Mouse (Mus musculus) spleen, postnatal 14 days (tissue): ENCODE data around the gene Sfpq.

Source experiments
- DNase-seq, 2 experiments: peaks; one replicate each; pipeline ENCODE4 v3.0.0; 2021 to 2022; ENCODE audit warnings: low spot score in 2 of 2

Sfpq gene

GRCm38 (mm10) chr4:127027228-127028190 is 6.4 kb downstream of the Sfpq start:
- no peak for DNase-seq

GRCm38 (mm10) chr4:127037158-127037557 is 16.0 kb downstream of the Sfpq start:
- DNase-seq: no peak

DNA sequence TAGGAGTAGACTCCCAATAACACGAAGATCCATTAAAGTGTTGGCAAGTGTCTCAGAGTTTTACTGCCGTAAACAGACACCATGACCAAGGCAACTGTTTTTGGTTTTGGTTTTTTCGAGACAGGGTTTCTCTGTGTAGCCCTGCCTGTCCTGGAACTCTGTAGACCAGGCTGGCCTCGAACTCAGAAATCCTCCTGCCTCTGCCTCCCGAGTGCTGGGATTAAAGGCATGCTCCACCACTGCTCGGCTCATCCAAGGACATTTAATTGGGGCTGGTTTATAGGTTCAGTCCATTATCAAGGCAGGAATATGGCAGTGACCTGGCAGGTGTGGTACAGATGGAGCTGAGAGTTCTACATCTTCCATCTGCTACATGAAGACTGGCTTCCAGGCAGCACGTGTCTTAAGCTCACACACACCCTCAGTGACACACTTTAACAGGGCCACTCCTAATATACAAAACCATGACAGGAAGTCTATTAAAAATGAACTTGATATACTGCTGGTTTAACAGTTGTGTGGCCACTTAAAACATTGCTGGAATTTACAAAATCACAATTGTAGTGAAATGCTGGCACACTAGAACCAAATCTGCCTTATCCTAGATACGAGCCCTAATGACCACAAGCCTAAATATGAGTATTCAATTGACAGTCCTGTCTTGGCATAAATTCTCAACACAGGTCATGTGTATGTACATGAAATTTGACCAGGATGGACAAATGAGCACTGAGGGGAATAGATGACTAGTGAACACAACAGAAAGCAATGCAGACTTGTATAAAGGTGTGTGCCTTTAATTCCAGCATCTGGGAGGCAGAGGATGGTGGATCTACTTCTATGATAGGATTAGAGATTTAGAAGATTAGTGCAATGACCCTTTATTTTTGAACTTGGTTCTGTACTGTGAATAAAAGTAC is 17.0 kb downstream of the Sfpq start:
- no peak for DNase-seq

GRCm38 (mm10) chr4:127038828-127039349 is 17.8 kb downstream of the Sfpq start:
- DNase-seq: no peak

- no peak for DNase-seq
Measured at GRCm38 (mm10) chr4:127039871-127040483, 18.9 kb downstream of the Sfpq start.

DNA sequence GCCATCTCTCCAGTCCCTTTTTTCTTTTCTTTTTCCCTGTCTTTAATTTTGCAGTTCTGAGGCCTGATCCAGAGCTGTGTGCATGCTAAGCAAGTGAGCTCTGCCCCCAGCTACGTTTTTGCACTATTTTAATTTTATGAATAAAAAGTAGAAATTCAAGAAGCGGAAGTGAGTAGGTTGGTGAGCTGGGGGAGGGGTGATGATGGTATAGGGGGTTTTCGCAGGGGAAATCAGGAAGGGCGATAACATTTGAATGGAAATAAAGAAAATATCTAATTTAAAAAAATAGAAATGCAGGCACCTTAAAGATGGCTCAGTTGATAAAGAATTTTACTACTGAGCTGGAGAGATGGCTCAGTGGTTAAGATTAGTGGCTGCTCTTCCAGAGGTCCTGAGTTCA is 22.4 kb downstream of the Sfpq start:
- no peak for DNase-seq

GRCm38 (mm10) chr4:127051121-127051520 is 30.0 kb downstream of the Sfpq start:
- no peak for DNase-seq

DNA sequence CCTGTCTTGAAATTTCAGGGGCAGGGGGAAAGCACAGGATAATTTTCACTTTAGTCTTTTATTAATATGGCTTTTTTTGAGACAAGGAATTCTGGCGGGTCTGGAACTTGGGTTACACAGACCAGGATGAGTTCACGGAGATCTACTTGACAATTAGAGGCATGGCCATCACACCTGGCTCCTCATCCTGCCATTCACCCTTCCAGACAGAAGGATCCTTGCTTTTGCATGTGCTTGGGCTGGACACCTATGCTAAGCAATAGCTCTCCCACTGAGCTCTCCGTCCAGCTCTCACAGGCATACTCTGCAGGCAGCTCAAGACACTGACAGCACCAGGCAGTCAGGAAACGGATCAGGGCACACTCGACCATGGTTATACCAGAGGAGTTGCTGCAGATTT is 31.9 kb downstream of the Sfpq start:
- DNase-seq: no peak

- DNase-seq: no peak
Measured at GRCm38 (mm10) chr4:127054522-127055198, 33.5 kb downstream of the Sfpq start.

GRCm38 (mm10) chr4:127060585-127061290 is 39.6 kb downstream of the Sfpq start, which contains the start of gene Zmym1:
Gene Zmym1, minus strand, starts transcription at chr4:127061152.
- DNase-seq: peak; percentile 87 to 92

DNA sequence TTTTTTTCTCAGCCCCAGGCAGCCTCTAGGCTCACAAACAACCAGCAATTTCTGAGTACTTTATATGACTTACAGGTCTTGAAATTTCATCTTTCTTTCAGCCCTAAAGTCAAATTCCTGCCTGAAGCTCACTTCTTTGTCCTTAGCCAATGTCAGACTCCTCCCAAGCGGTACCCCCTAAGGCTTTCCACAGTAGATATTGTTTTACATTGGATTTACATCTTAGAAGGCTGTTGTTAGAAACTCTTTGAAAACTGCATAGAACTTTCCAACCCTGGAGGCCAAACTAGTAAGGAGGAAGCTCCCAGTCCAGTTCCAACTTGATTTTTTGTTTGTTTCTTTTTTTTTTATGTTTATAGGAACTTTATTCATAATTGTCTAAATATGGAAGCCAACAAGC is 42.9 kb downstream of the Sfpq start:
- no peak for DNase-seq

GRCm38 (mm10) chr4:127074915-127075314 is 53.8 kb downstream of the Sfpq start:
- DNase-seq: no peak

GRCm38 (mm10) chr4:127076875-127077548 is 55.9 kb downstream of the Sfpq start, which contains the start of gene Zmym6:
Gene Zmym6, plus strand, starts transcription at chr4:127077383.
- DNase-seq: peak; percentile 79 to 85

DNA sequence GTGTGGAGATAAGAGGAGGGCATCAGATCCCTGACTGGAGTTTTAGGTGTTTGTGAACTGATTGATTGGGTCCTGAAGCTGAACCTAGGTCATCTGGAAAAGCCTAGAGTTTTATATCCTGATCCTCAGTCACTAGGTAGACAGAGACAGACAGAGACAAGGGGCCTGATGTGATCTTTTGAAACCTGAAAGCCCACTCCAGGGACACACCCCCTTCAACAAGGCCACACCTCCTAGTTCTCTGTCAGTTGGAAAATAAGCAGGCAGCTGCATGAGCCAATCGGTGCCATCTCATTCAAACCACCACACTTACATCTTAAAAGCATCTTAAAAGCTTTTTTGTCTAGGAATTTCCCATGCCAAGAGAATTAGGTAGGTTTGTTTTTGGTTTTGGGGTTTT is 59.7 kb downstream of the Sfpq start:
- DNase-seq: no peak

DNA sequence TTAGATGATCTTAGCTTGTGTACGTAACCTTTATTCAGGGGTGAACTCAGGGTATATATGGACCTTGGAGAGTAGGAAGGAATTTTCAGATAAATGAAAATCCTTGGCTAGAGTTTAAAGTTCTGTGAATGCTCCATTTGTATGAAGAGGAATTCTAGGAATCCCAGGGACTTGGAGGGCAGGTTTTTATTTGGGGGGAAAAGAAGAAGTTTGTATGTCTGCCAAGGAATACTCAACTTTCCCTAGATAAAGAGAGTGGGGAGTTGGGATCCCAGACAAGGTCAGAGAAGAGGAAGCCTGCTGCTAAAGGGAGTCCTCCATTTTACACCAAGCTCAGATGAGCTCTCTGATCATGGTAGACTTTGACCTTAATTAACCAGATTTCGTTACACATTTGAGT is 62.0 kb downstream of the Sfpq start:
- no peak for DNase-seq

DNA sequence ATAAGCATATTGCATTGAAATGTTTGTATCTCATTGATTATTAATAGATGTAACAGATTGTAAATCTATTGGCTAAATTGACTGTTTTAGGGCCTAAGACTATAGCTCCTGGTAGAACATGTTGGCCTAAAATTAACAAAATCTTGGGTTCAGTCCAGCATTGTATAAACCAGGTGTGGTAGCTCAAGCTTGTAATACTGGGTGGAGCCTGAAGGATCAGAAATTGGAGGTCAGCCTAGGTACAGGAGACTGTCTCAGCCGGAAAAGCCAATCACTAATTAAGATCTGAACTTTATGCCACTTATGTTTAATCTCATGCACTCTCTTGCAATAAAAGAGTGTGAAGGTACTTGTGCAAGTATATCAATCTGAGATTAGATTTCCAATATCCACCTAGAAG is 64.6 kb downstream of the Sfpq start:
- DNase-seq: no peak
